Mouse (Mus musculus) cerebellum, adult 9-11 months (tissue): ENCODE data around the gene Dars.
A peak's percentile ranks its signal among the peaks of the same experiment; 100 is the strongest.

ENCODE experiments used
- DNase-seq: peaks from one replicate; pipeline ENCODE4 v3.0.0; 2022

Gene Dars

GRCm38 (mm10) chr1:128411141-128411540, 6.0 kb downstream of the Dars start:
- DNase-seq = no peak

- DNase-seq = no peak
Measured at GRCm38 (mm10) chr1:128406846-128407245, 10.3 kb downstream of the Dars start.

- no peak for DNase-seq
Measured at GRCm38 (mm10) chr1:128405675-128406074, 11.5 kb downstream of the Dars start.

GRCm38 (mm10) chr1:128405041-128405481, 12.1 kb downstream of the Dars start:
- DNase-seq = no peak

- no peak for DNase-seq
Measured at GRCm38 (mm10) chr1:128400926-128401325, 16.2 kb downstream of the Dars start.

GRCm38 (mm10) chr1:128399941-128400915, 16.9 kb downstream of the Dars start:
- no peak for DNase-seq

- no peak for DNase-seq
Measured at GRCm38 (mm10) chr1:128398738-128399445, 18.3 kb downstream of the Dars start.

GRCm38 (mm10) chr1:128394657-128395056, 22.5 kb downstream of the Dars start:
- no peak for DNase-seq

GRCm38 (mm10) chr1:128392382-128392781, 24.8 kb downstream of the Dars start:
- DNase-seq = no peak

GRCm38 (mm10) chr1:128386487-128386886, 30.7 kb downstream of the Dars start:
- DNase-seq = no peak

GRCm38 (mm10) chr1:128376841-128377240, 40.3 kb downstream of the Dars start:
- DNase-seq = no peak

GRCm38 (mm10) chr1:128372143-128372860, 44.9 kb downstream of the Dars start:
- no peak for DNase-seq

- DNase-seq = no peak
Measured at GRCm38 (mm10) chr1:128368732-128369441, 48.3 kb downstream of the Dars start.

GRCm38 (mm10) chr1:128360601-128361000, 56.6 kb downstream of the Dars start:
- DNase-seq = peak; percentile 78

- DNase-seq = peak; percentile 93
Measured at GRCm38 (mm10) chr1:128359554-128360376, 57.4 kb downstream of the Dars start, which contains the start of gene Mcm6. Gene Mcm6 (minus strand): TSS chr1:128359664.

GRCm38 (mm10) chr1:128358916-128359553, 58.1 kb downstream of the Dars start:
- DNase-seq = no peak

GRCm38 (mm10) chr1:128358276-128358675, 58.9 kb downstream of the Dars start:
- DNase-seq = peak; percentile 21

GRCm38 (mm10) chr1:128357452-128357851, 59.7 kb downstream of the Dars start:
- DNase-seq = no peak

- no peak for DNase-seq
Measured at GRCm38 (mm10) chr1:128353092-128353491, 64.1 kb downstream of the Dars start.

- DNase-seq = no peak
Measured at GRCm38 (mm10) chr1:128344232-128344631, 72.9 kb downstream of the Dars start.
